Mouse (Mus musculus) frontal cortex, postnatal 36 days (tissue): ENCODE data around the gene Pbx3.
A peak's percentile ranks its signal among the peaks of the same experiment; 100 is the strongest.

ENCODE experiments used
- DNase-seq, 2 experiments: peaks; one replicate each; pipeline ENCODE4 v3.0.0; 2022; ENCODE audit warnings: low spot score in 2 of 2

The Pbx3 gene

GRCm38 (mm10) chr2:34298202-34298601 is 74.7 kb downstream of the Pbx3 start:
- DNase-seq, result no peak

- DNase-seq, result no peak
Measured at GRCm38 (mm10) chr2:34289726-34290125, 83.2 kb downstream of the Pbx3 start.

GRCm38 (mm10) chr2:34284239-34284638 is 88.7 kb downstream of the Pbx3 start:
- no peak for DNase-seq

- DNase-seq, result no peak
Measured at GRCm38 (mm10) chr2:34280996-34281395, 91.9 kb downstream of the Pbx3 start.

- DNase-seq, result no peak
Measured at GRCm38 (mm10) chr2:34279726-34280125, 93.2 kb downstream of the Pbx3 start.

GRCm38 (mm10) chr2:34275630-34276193 is 97.2 kb downstream of the Pbx3 start:
- no peak for DNase-seq

- no peak for DNase-seq
Measured at GRCm38 (mm10) chr2:34262046-34262445, 110.9 kb downstream of the Pbx3 start.

GRCm38 (mm10) chr2:34260653-34261076 is 112.3 kb downstream of the Pbx3 start:
- DNase-seq, result no peak

- DNase-seq, result no peak
Measured at GRCm38 (mm10) chr2:34258256-34258655, 114.7 kb downstream of the Pbx3 start.

GRCm38 (mm10) chr2:34257611-34258010 is 115.3 kb downstream of the Pbx3 start:
- DNase-seq, result no peak

GRCm38 (mm10) chr2:34256000-34256553 is 116.9 kb downstream of the Pbx3 start:
- no peak for DNase-seq

GRCm38 (mm10) chr2:34253627-34254026 is 119.3 kb downstream of the Pbx3 start:
- DNase-seq, result no peak

- no peak for DNase-seq
Measured at GRCm38 (mm10) chr2:34253111-34253510, 119.8 kb downstream of the Pbx3 start.

GRCm38 (mm10) chr2:34252286-34252685 is 120.7 kb downstream of the Pbx3 start:
- DNase-seq, result no peak

GRCm38 (mm10) chr2:34249961-34250658 is 122.8 kb downstream of the Pbx3 start:
- peak in 1 of 2 experiments; percentile 22 for DNase-seq

GRCm38 (mm10) chr2:34249141-34249960 is 123.6 kb downstream of the Pbx3 start:
- DNase-seq, result peak; percentile 63 to 65

GRCm38 (mm10) chr2:34240885-34241284 is 132.1 kb downstream of the Pbx3 start:
- no peak for DNase-seq

GRCm38 (mm10) chr2:34239315-34239858 is 133.6 kb downstream of the Pbx3 start:
- no peak for DNase-seq

GRCm38 (mm10) chr2:34235467-34236075 is 137.4 kb downstream of the Pbx3 start:
- DNase-seq, result no peak

- DNase-seq, result no peak
Measured at GRCm38 (mm10) chr2:34234274-34234673, 138.7 kb downstream of the Pbx3 start.

GRCm38 (mm10) chr2:34233271-34233670 is 139.7 kb downstream of the Pbx3 start:
- no peak for DNase-seq

- no peak for DNase-seq
Measured at GRCm38 (mm10) chr2:34227688-34228087, 145.3 kb downstream of the Pbx3 start.
